Mouse (Mus musculus): ENCODE measurements at regions not wholly inside any gene's neighbourhood (a gene's known extent, or its start where the extent isn't known, plus 50 kb on each side); places are given as distances from the start of the nearest gene placed in this dataset.

GRCm38 (mm10) chr9:89789926-89790325 is 51.7 kb upstream of the Ankrd34c start:
- peak in 1 of 2 experiments; percentile 46 for DNase-seq (ENCODE audit: low spot score in 2 of 2)

GRCm38 (mm10) chr9:89788651-89789050 is 50.4 kb upstream of the Ankrd34c start:
- no peak for DNase-seq (ENCODE audit: low spot score in 2 of 2)
